Mouse (Mus musculus): Measurements from ENCODE around the gene Tjp3. TPM values are rescaled to one million over a fixed set of nuclear protein-coding genes. Genes with fewer than 3 reads are reported as not detected.
A peak's percentile ranks its signal among the peaks of the same experiment; 100 is the strongest.
"Not testable (repeated sequence)": the region's sequence is repeated elsewhere in the genome, so short reads cannot be mapped to it uniquely, and the experiment has no call there.

Gene Tjp3
- polyA plus RNA-seq, 1 experiment, result 0.51 TPM

DNA sequence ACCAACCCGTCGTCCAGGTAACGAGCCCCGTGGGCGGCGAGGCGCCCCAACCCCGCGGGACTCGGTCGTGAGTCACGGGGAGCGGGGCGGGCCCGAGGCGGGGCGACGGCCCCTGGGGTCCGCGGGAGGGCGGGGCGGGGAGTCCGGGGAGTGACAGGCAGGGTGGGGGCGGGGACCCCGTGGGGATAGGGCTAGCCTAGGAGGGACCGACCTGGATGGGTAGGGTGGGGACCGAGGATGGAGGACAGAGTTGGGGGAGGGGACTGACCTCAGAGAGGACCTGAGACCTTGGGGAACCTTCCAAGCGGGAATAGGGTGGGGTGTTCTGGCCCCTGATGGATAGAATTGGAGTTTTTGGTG is 58.2 kb downstream of the Tjp3 start:
- TF ChIP-seq CTCF (IDR thresholded peaks at IDR 0.05; ENCODE audit: borderline replicate concordance, insufficient read depth, low read depth, low read length), result no peak
- no peak for TF ChIP-seq POLR2A (IDR thresholded peaks at IDR 0.05; ENCODE audit: borderline replicate concordance, insufficient read depth, low read length)

GRCm38 (mm10) chr10:81232580-81233225 is 58.7 kb downstream of the Tjp3 start, which contains the start of gene Zfr2:
Gene Zfr2 (plus strand): TSS chr10:81233155.
- Histone ChIP-seq H3K27me3 (ENCODE audit: control insufficient read depth, insufficient read depth, low read length) (no peaks in the 10 kb centered on the region), H3K27ac (ENCODE audit: insufficient read depth, low read length) (peak within 1 kb of the TSS; percentile 17; the same call in 1 of the 2 replicates), H3K4me1 (ENCODE audit: control insufficient read depth, insufficient read depth, low read length) (peaks cover 18% of the 10 kb centered on the region; the same call in 1 of the 2 replicates), H3K4me3 (replicated peaks; ENCODE audit: insufficient read depth, low read depth, low read length) (peak within 1 kb of the TSS; percentile 85)
- DNase-seq, result peak; percentile 95 to 96
- 8% methylated on average over 29 of the region's 29 CpGs for WGBS
- TF ChIP-seq POLR2A (IDR thresholded peaks at IDR 0.05; ENCODE audit: borderline replicate concordance, insufficient read depth, low read length) (peak; percentile 82), CTCF (IDR thresholded peaks at IDR 0.05; ENCODE audit: borderline replicate concordance, insufficient read depth, low read depth, low read length) (no peak)

More for the DNA sequence above, 58.2 kb downstream of the Tjp3 start:
- Histone ChIP-seq H3K4me3 (replicated peaks; ENCODE audit: insufficient read depth, low read depth, low read length) (peak overlapping the region; percentile 85), H3K27me3 (ENCODE audit: control insufficient read depth, insufficient read depth, low read length) (no peaks in the 10 kb centered on the region), H3K27ac (ENCODE audit: insufficient read depth, low read length) (no peak overlapping the region; the same call in 1 of the 2 replicates), H3K4me1 (ENCODE audit: control insufficient read depth, insufficient read depth, low read length) (peaks cover 18% of the 10 kb centered on the region; the same call in 1 of the 2 replicates)
- no peak for DNase-seq
- WGBS, result under 1% methylated on average over 28 of the region's 28 CpGs

- Histone ChIP-seq H3K27me3 (ENCODE audit: control insufficient read depth, insufficient read depth, low read length) (no peaks in the 10 kb centered on the region), H3K4me3 (replicated peaks; ENCODE audit: insufficient read depth, low read depth, low read length) (peak overlapping the region; percentile 48), H3K4me1 (ENCODE audit: control insufficient read depth, insufficient read depth, low read length) (peaks cover 18% of the 10 kb centered on the region; the same call in 1 of the 2 replicates), H3K27ac (ENCODE audit: insufficient read depth, low read length) (peak overlapping the region; percentile 53; the same call in 1 of the 2 replicates)
- no peak for TF ChIP-seq CTCF (IDR thresholded peaks at IDR 0.05; ENCODE audit: borderline replicate concordance, insufficient read depth, low read depth, low read length)
- no peak for TF ChIP-seq POLR2A (IDR thresholded peaks at IDR 0.05; ENCODE audit: borderline replicate concordance, insufficient read depth, low read length)
- WGBS, result 34% methylated on average over 7 of the region's 7 CpGs
- DNase-seq, result no peak
These were observed 59.9 kb downstream of the Tjp3 start for GRCm38 (mm10) chr10:81231436-81231835.

GRCm38 (mm10) chr10:81230438-81231332 is 60.7 kb downstream of the Tjp3 start, which contains the start of gene Atcay:
Gene Atcay (minus strand): TSS chr10:81230833.
- 1% methylated on average over 27 of the region's 27 CpGs for WGBS
- TF ChIP-seq CTCF (IDR thresholded peaks at IDR 0.05; ENCODE audit: borderline replicate concordance, insufficient read depth, low read depth, low read length) (peak; percentile 62; the same call in 1 of the 2 replicates), POLR2A (IDR thresholded peaks at IDR 0.05; ENCODE audit: borderline replicate concordance, insufficient read depth, low read length) (peak; percentile 95)
- peaks cover 18% of the 10 kb centered on the region; the same call in 1 of the 2 replicates for H3K4me1 ChIP-seq (ENCODE audit: control insufficient read depth, insufficient read depth, low read length)

GRCm38 (mm10) chr10:81229735-81230437 is 61.5 kb downstream of the Tjp3 start:
- H3K4me3 ChIP-seq (replicated peaks; ENCODE audit: insufficient read depth, low read depth, low read length), result peak overlapping the region; percentile 79
- H3K4me1 ChIP-seq (ENCODE audit: control insufficient read depth, insufficient read depth, low read length), result peaks cover 18% of the 10 kb centered on the region; the same call in 1 of the 2 replicates
- peak overlapping the region; percentile 92 for H3K27ac ChIP-seq (ENCODE audit: insufficient read depth, low read length)
- DNase-seq, result peak; percentile 53 to 55
- 3% methylated on average over 20 of the region's 20 CpGs for WGBS
- H3K27me3 ChIP-seq (ENCODE audit: control insufficient read depth, insufficient read depth, low read length), result no peaks in the 10 kb centered on the region
- no peak for TF ChIP-seq CTCF (IDR thresholded peaks at IDR 0.05; ENCODE audit: borderline replicate concordance, insufficient read depth, low read depth, low read length)
- TF ChIP-seq POLR2A (IDR thresholded peaks at IDR 0.05; ENCODE audit: borderline replicate concordance, insufficient read depth, low read length), result no peak

More at GRCm38 (mm10) chr10:81230438-81231332, 60.7 kb downstream of the Tjp3 start, which contains the start of gene Atcay:
- Histone ChIP-seq H3K4me3 (replicated peaks; ENCODE audit: insufficient read depth, low read depth, low read length) (peak within 1 kb of the TSS; percentile 79), H3K27me3 (ENCODE audit: control insufficient read depth, insufficient read depth, low read length) (no peaks in the 10 kb centered on the region), H3K27ac (ENCODE audit: insufficient read depth, low read length) (peak within 1 kb of the TSS; percentile 92)
- peak; percentile 88 to 90 for DNase-seq

DNA sequence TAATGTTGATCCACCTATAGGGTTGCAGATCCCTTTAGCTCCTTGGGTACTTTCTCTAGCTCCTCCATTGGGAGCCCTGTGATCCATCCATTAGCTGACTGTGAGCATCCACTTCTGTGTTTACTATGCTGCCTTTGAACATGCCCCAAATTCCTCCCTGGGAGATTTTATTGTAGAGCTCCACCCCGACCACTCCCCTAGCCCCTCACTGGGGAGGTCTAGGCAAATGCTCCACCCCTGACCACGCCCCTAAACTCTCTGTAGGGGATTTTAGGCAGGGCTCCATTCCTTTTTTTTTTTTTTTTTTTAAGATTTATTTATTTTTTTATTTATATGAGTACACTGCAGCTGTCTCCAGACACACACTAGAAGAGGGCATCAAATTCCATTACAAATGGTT is 67.7 kb downstream of the Tjp3 start:
- WGBS, result 63% methylated on average over 2 of the region's 2 CpGs
- not testable (repeated sequence) for H3K27me3 ChIP-seq (ENCODE audit: control insufficient read depth, insufficient read depth, low read length); H3K4me3 ChIP-seq (replicated peaks; ENCODE audit: insufficient read depth, low read depth, low read length); H3K27ac ChIP-seq (ENCODE audit: insufficient read depth, low read length); DNase-seq; H3K4me1 ChIP-seq (ENCODE audit: control insufficient read depth, insufficient read depth, low read length)

Other genes starting within 250 kb of the Tjp3 start
- gene Sgta, start 231.4 kb downstream of the Tjp3 start, polyA plus RNA-seq (2012; rRNA removed), result 231 and 240 TPM in 2 replicates
- 54.7 and 55.3 TPM in 2 replicates for gene Thop1, start 221.5 kb downstream of the Tjp3 start, polyA plus RNA-seq (2012; rRNA removed)
- 0.33 and 0.41 TPM in 2 replicates for gene Creb3l3, start 192.7 kb downstream of the Tjp3 start, polyA plus RNA-seq (2012; rRNA removed)
- 161 and 187 TPM in 2 replicates for gene Map2k2, start 185.7 kb downstream of the Tjp3 start, polyA plus RNA-seq (2012; rRNA removed)
- 61.6 and 62.9 TPM in 2 replicates for gene Zbtb7a, start 156.4 kb downstream of the Tjp3 start, polyA plus RNA-seq (2012; rRNA removed)
- 34.8 and 36.0 TPM in 2 replicates for gene Pias4, start 123.7 kb downstream of the Tjp3 start, polyA plus RNA-seq (2012; rRNA removed)
- gene Eef2, start 115.0 kb downstream of the Tjp3 start, polyA plus RNA-seq (2012; rRNA removed), result 1,163 and 1,164 TPM in 2 replicates
- 70.7 and 73.0 TPM in 2 replicates for gene Dapk3, start 108.6 kb downstream of the Tjp3 start, polyA plus RNA-seq (2012; rRNA removed)
- gene 4930442H23Rik, start 107.7 kb downstream of the Tjp3 start, polyA plus RNA-seq (2012; rRNA removed), result not detected in 2 replicates
- gene Nmrk2, start 89.5 kb downstream of the Tjp3 start, polyA plus RNA-seq (2012; rRNA removed), result 0.16 and 0.33 TPM in 2 replicates
- gene Atcay, start 60.7 kb downstream of the Tjp3 start, polyA plus RNA-seq (2012; rRNA removed), result 115 and 122 TPM in 2 replicates
- gene Zfr2, start 58.4 kb downstream of the Tjp3 start, polyA plus RNA-seq (2012; rRNA removed), result 77.6 and 79.6 TPM in 2 replicates
- 124 and 141 TPM in 2 replicates for gene Matk, start 38.6 kb downstream of the Tjp3 start, polyA plus RNA-seq (2012; rRNA removed)
- gene Mrpl54, start 24.6 kb downstream of the Tjp3 start, polyA plus RNA-seq (2012; rRNA removed), result 81.4 and 84.9 TPM in 2 replicates
- gene Apba3, start 24.6 kb downstream of the Tjp3 start, polyA plus RNA-seq (2012; rRNA removed), result 61.8 and 63.9 TPM in 2 replicates
- gene Pip5k1c, start 1.4 kb upstream of the Tjp3 start, polyA plus RNA-seq (2012; rRNA removed), result 288 and 314 TPM in 2 replicates
- 36.3 and 36.9 TPM in 2 replicates for gene Cactin, start 29.5 kb upstream of the Tjp3 start, polyA plus RNA-seq (2012; rRNA removed)
- 2.2 and 3.2 TPM in 2 replicates for gene Tbxa2r, start 37.1 kb upstream of the Tjp3 start, polyA plus RNA-seq (2012; rRNA removed)
- 0.97 and 1.0 TPM in 2 replicates for gene Gipc3, start 51.7 kb upstream of the Tjp3 start, polyA plus RNA-seq (2012; rRNA removed)
- 42.7 and 43.4 TPM in 2 replicates for gene Hmg20b, start 58.9 kb upstream of the Tjp3 start, polyA plus RNA-seq (2012; rRNA removed)
- 34.8 and 35.0 TPM in 2 replicates for gene Mfsd12, start 65.9 kb upstream of the Tjp3 start, polyA plus RNA-seq (2012; rRNA removed)
- gene 4930404N11Rik, start 74.2 kb upstream of the Tjp3 start, polyA plus RNA-seq (2012; rRNA removed), result 0.24 and 0.36 TPM in 2 replicates
- 75.8 and 81.5 TPM in 2 replicates for gene Fzr1, start 86.9 kb upstream of the Tjp3 start, polyA plus RNA-seq (2012; rRNA removed)
- gene Dohh, start 92.8 kb upstream of the Tjp3 start, polyA plus RNA-seq (2012; rRNA removed), result 87.7 and 93.1 TPM in 2 replicates
- gene Gm48551, start 92.9 kb upstream of the Tjp3 start, polyA plus RNA-seq (2012; rRNA removed), result 10.2 and 10.8 TPM in 2 replicates
- 10.7 and 13.8 TPM in 2 replicates for gene Gm48552, start 97.4 kb upstream of the Tjp3 start, polyA plus RNA-seq (2012; rRNA removed)
- 1.2 and 1.7 TPM in 2 replicates for gene Smim24, start 101.5 kb upstream of the Tjp3 start, polyA plus RNA-seq (2012; rRNA removed)
- gene Nfic, start 164.1 kb upstream of the Tjp3 start, polyA plus RNA-seq (2012; rRNA removed), result 103 and 108 TPM in 2 replicates
- 57.3 and 60.6 TPM in 2 replicates for gene Celf5, start 191.1 kb upstream of the Tjp3 start, polyA plus RNA-seq (2012; rRNA removed)
- 112 and 116 TPM in 2 replicates for gene Ncln, start 204.8 kb upstream of the Tjp3 start, polyA plus RNA-seq (2012; rRNA removed)
- 0.67 and 1.1 TPM in 2 replicates for gene S1pr4, start 208.6 kb upstream of the Tjp3 start, polyA plus RNA-seq (2012; rRNA removed)
- 1.3 and 1.4 TPM in 2 replicates for gene Gna15, start 232.6 kb upstream of the Tjp3 start, polyA plus RNA-seq (2012; rRNA removed)

All from cerebellum, adult 2 months (tissue).